Mouse (Mus musculus): ENCODE measurements at regions not wholly inside any gene's neighbourhood (a gene's known extent, or its start where the extent isn't known, plus 50 kb on each side); places are given as distances from the start of the nearest gene placed in this dataset.
A peak's percentile ranks its signal among the peaks of the same experiment; 100 is the strongest.

GRCm38 (mm10) chr15:5414401-5414800 is 170.4 kb upstream of the Ptger4 start:
- no peak for ATAC-seq (replicated peaks; ENCODE audit: low FRiP score, low TSS enrichment, poor library complexity, severe bottlenecking)

GRCm38 (mm10) chr15:5416031-5416430 is 172.0 kb upstream of the Ptger4 start:
- ATAC-seq (replicated peaks; ENCODE audit: low FRiP score, low TSS enrichment, poor library complexity, severe bottlenecking) = no peak

GRCm38 (mm10) chr15:5426641-5427040 is 182.7 kb upstream of the Ptger4 start:
- ATAC-seq (replicated peaks; ENCODE audit: low FRiP score, low TSS enrichment, poor library complexity, severe bottlenecking) = no peak

- ATAC-seq (replicated peaks; ENCODE audit: low FRiP score, low TSS enrichment, poor library complexity, severe bottlenecking) = no peak
These were observed 183.5 kb upstream of the Ptger4 start for GRCm38 (mm10) chr15:5427319-5428048.

- ATAC-seq (replicated peaks; ENCODE audit: low FRiP score, low TSS enrichment, poor library complexity, severe bottlenecking) = no peak
These were observed 188.0 kb upstream of the Ptger4 start for GRCm38 (mm10) chr15:5432018-5432417.

GRCm38 (mm10) chr15:5437020-5437419 is 193.0 kb upstream of the Ptger4 start:
- ATAC-seq (replicated peaks; ENCODE audit: low FRiP score, low TSS enrichment, poor library complexity, severe bottlenecking) = no peak

GRCm38 (mm10) chr15:5446040-5446755 is 202.2 kb upstream of the Ptger4 start:
- ATAC-seq (replicated peaks; ENCODE audit: low FRiP score, low TSS enrichment, poor library complexity, severe bottlenecking) = no peak

GRCm38 (mm10) chr15:5446756-5447314 is 202.8 kb upstream of the Ptger4 start:
- no peak for ATAC-seq (replicated peaks; ENCODE audit: low FRiP score, low TSS enrichment, poor library complexity, severe bottlenecking)

- no peak for ATAC-seq (replicated peaks; ENCODE audit: low FRiP score, low TSS enrichment, poor library complexity, severe bottlenecking)
These were observed 203.9 kb upstream of the Ptger4 start for GRCm38 (mm10) chr15:5447707-5448496.

GRCm38 (mm10) chr15:5459083-5459482 is 215.1 kb upstream of the Ptger4 start:
- ATAC-seq (replicated peaks; ENCODE audit: low FRiP score, low TSS enrichment, poor library complexity, severe bottlenecking) = peak; percentile 84

- ATAC-seq (replicated peaks; ENCODE audit: low FRiP score, low TSS enrichment, poor library complexity, severe bottlenecking) = no peak
These were observed 215.6 kb upstream of the Ptger4 start for GRCm38 (mm10) chr15:5459580-5459979.

- no peak for ATAC-seq (replicated peaks; ENCODE audit: low FRiP score, low TSS enrichment, poor library complexity, severe bottlenecking)
These were observed 218.7 kb upstream of the Ptger4 start for GRCm38 (mm10) chr15:5462651-5463050.

GRCm38 (mm10) chr15:5464732-5465131 is 220.7 kb upstream of the Ptger4 start:
- ATAC-seq (replicated peaks; ENCODE audit: low FRiP score, low TSS enrichment, poor library complexity, severe bottlenecking) = no peak

GRCm38 (mm10) chr15:5468535-5469073 is 224.6 kb upstream of the Ptger4 start:
- ATAC-seq (replicated peaks; ENCODE audit: low FRiP score, low TSS enrichment, poor library complexity, severe bottlenecking) = no peak

- no peak for ATAC-seq (replicated peaks; ENCODE audit: low FRiP score, low TSS enrichment, poor library complexity, severe bottlenecking)
These were observed 231.5 kb upstream of the Ptger4 start for GRCm38 (mm10) chr15:5475389-5475995.

GRCm38 (mm10) chr15:5493286-5493685 is 249.3 kb upstream of the Ptger4 start:
- ATAC-seq (replicated peaks; ENCODE audit: low FRiP score, low TSS enrichment, poor library complexity, severe bottlenecking) = peak; percentile 70

- no peak for ATAC-seq (replicated peaks; ENCODE audit: low FRiP score, low TSS enrichment, poor library complexity, severe bottlenecking)
These were observed 251.3 kb upstream of the Ptger4 start for GRCm38 (mm10) chr15:5495187-5495849.

- no peak for ATAC-seq (replicated peaks; ENCODE audit: low FRiP score, low TSS enrichment, poor library complexity, severe bottlenecking)
These were observed 252.0 kb upstream of the Ptger4 start for GRCm38 (mm10) chr15:5495954-5496353.

- ATAC-seq (replicated peaks; ENCODE audit: low FRiP score, low TSS enrichment, poor library complexity, severe bottlenecking) = no peak
These were observed 260.5 kb upstream of the Ptger4 start for GRCm38 (mm10) chr15:5504502-5504901.

Measured in megakaryocyte-erythroid progenitor cell, adult 5-6 weeks (primary cell).